Mouse (Mus musculus): Measurements from ENCODE around the gene Gm20481. TPM values are rescaled to one million over a fixed set of nuclear protein-coding genes. Genes with fewer than 3 reads are reported as not detected.
"Not testable (repeated sequence)": the region's sequence is repeated elsewhere in the genome, so short reads cannot be mapped to it uniquely, and the experiment has no call there.

Gm20481 gene
- polyA plus RNA-seq, 1 experiment from 2014 or later = not detected

DNA sequence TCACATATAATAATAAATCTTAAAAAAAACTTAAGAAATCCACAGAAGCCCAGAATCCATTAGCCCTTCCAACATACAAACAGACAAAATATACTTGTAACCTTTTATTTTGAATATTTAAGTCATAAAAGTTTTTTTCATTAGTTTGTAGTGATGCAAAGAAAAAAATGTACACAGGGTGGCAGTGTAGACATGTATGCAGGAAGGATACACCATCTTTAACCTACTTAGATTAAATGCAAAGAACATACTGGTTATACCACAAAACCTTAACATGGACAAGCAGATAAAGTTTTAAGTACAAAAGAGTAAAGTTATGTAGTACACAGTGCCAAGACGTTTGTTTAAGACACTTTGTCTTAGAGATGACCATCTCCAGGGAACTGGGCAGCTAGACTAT lies 13.4 kb upstream of the Gm20481 start:
- Histone ChIP-seq H3K9me3 (ENCODE audit: control insufficient read depth, low read length) (no peaks in the 10 kb centered on the region), H3K27me3 (ENCODE audit: control insufficient read depth, insufficient read depth, low read length) (no peaks in the 10 kb centered on the region), H3K4me3 (ENCODE audit: low read length) (no peak overlapping the region), H3K36me3 (ENCODE audit: control insufficient read depth, insufficient read depth, low read length) (peaks cover 2% of the 10 kb centered on the region), H3K4me1 (ENCODE audit: control insufficient read depth, insufficient read depth, low read length) (peaks cover 7% of the 10 kb centered on the region), H3K27ac (ENCODE audit: low read depth, low read length) (no peak overlapping the region), H3K4me2 (replicated peaks; ENCODE audit: low read depth, low read length) (no peak overlapping the region), H3K9ac (ENCODE audit: low read depth, low read length) (no peak overlapping the region)
- ATAC-seq (ENCODE audit: low FRiP score, low TSS enrichment) = no peak
- 38% methylated on average over 1 of the region's 1 CpGs for WGBS

DNA sequence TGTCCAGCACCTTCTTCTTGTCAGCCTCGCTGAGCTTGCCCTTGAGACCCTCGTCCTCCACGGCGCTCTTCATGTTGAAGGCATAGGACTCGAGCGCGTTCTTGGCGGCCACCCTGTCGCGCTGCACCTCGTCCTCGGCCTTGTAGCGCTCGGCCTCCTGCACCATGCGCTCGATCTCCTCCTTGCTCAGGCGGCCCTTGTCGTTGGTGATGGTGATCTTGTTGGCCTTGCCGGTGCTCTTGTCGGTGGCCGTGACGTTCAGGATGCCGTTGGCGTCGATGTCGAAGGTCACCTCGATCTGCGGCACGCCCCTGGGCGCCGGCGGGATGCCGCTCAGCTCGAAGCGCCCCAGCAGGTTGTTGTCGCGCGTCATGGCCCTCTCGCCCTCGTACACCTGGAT lies 12.4 kb upstream of the Gm20481 start:
- not testable (repeated sequence) for H3K27me3 ChIP-seq (ENCODE audit: control insufficient read depth, insufficient read depth, low read length); H3K9me3 ChIP-seq (ENCODE audit: control insufficient read depth, low read length); H3K4me3 ChIP-seq (ENCODE audit: low read length); H3K36me3 ChIP-seq (ENCODE audit: control insufficient read depth, insufficient read depth, low read length); H3K27ac ChIP-seq (ENCODE audit: low read depth, low read length); ATAC-seq (ENCODE audit: low FRiP score, low TSS enrichment); H3K4me1 ChIP-seq (ENCODE audit: control insufficient read depth, insufficient read depth, low read length); H3K4me2 ChIP-seq (replicated peaks; ENCODE audit: low read depth, low read length); H3K9ac ChIP-seq (ENCODE audit: low read depth, low read length)
- 17% methylated on average over 29 of the region's 40 CpGs for WGBS

DNA sequence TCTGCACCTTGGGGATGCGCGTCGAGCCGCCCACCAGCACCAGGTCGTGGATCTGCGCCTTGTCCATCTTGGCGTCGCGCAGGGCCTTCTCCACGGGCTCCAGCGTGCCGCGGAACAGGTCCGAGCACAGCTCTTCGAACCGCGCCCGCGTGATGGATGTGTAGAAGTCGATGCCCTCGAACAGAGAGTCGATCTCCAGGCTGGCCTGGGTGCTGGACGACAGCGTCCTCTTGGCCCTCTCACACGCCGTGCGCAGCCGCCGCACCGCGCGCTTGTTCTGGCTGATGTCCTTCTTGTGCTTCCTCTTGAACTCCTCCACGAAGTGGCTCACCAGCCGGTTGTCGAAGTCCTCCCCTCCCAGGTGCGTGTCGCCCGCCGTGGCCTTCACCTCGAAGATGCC lies 11.7 kb upstream of the Gm20481 start:
- H3K27me3 ChIP-seq (ENCODE audit: control insufficient read depth, insufficient read depth, low read length); H3K27ac ChIP-seq (ENCODE audit: low read depth, low read length); ATAC-seq (ENCODE audit: low FRiP score, low TSS enrichment); H3K9ac ChIP-seq (ENCODE audit: low read depth, low read length); H3K36me3 ChIP-seq (ENCODE audit: control insufficient read depth, insufficient read depth, low read length); H3K4me2 ChIP-seq (replicated peaks; ENCODE audit: low read depth, low read length); H3K4me1 ChIP-seq (ENCODE audit: control insufficient read depth, insufficient read depth, low read length); H3K9me3 ChIP-seq (ENCODE audit: control insufficient read depth, low read length); H3K4me3 ChIP-seq (ENCODE audit: low read length): not testable (repeated sequence)
- WGBS = 36% methylated on average over 23 of the region's 40 CpGs

DNA sequence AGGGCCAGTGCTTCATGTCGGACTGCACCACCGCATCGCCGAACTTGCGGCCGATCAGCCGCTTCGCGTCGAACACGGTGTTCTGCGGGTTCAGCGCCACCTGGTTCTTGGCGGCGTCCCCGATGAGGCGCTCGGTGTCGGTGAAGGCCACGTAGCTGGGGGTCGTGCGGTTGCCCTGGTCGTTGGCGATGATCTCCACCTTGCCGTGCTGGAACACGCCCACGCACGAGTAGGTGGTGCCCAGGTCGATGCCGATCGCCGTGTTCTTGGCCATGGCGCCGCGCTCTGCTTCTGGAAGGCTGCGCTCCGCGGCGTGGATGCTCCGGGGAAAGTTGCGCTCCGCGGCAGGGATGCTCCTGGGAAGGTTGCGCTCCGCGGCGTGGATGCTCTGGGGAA lies 11.0 kb upstream of the Gm20481 start:
- 3% methylated on average over 19 of the region's 47 CpGs for WGBS

DNA sequence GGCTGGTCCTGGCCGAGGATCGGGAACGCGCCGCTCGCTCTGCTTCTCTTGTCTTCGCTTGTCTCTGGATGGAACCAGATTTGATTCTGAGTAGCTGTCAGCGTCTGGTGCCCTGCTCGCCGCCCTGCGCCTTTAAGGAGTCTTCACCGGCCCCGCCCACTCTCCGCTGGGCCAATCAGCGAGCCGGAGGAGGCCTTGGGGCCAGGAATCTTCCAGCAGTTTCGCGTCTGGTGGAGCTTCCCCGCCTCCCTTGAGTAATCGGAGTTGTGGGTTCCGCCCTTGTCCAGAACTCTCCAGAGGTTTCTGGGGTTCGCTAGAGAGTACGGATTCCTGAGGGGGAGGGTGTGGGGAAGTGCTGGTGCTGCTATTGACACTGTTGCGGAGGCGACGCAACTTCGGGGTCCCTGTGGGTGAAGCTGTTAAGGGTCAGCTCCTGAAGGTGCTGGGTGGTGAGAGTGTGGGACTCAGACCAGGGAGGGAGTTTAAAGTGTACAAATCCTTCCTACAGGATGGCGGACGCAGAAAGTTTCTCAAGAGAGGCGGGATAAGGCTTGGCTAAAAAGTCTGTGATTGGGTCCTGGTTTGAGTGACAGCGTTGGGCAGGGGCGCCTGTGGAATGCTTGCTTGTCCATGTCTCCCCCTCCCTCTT lies 10.5 kb upstream of the Gm20481 start, which contains the start of gene Hspa1b:
Hspa1b (minus strand) TSS at position 109 of the 649 bp plus-strand sequence.
- H3K9me3 ChIP-seq (ENCODE audit: control insufficient read depth, low read length); H3K36me3 ChIP-seq (ENCODE audit: control insufficient read depth, insufficient read depth, low read length); H3K4me1 ChIP-seq (ENCODE audit: control insufficient read depth, insufficient read depth, low read length); H3K27me3 ChIP-seq (ENCODE audit: control insufficient read depth, insufficient read depth, low read length): not testable (repeated sequence)
- under 1% methylated on average over 27 of the region's 32 CpGs for WGBS
- ATAC-seq (ENCODE audit: low FRiP score, low TSS enrichment) = peak; percentile 90
- peak within 1 kb of the TSS; percentile 96 for H3K27ac ChIP-seq (ENCODE audit: low read depth, low read length)
- peak within 1 kb of the TSS; percentile 57; the same call in 1 of the 2 replicates for H3K9ac ChIP-seq (ENCODE audit: low read depth, low read length)
- H3K4me2 ChIP-seq (replicated peaks; ENCODE audit: low read depth, low read length) = peak within 1 kb of the TSS; percentile 50
- H3K4me3 ChIP-seq (ENCODE audit: low read length) = peak within 1 kb of the TSS; percentile 47

More for the DNA sequence above, 11.0 kb upstream of the Gm20481 start:
- H3K9ac ChIP-seq (ENCODE audit: low read depth, low read length); H3K27me3 ChIP-seq (ENCODE audit: control insufficient read depth, insufficient read depth, low read length); H3K27ac ChIP-seq (ENCODE audit: low read depth, low read length); H3K9me3 ChIP-seq (ENCODE audit: control insufficient read depth, low read length); H3K36me3 ChIP-seq (ENCODE audit: control insufficient read depth, insufficient read depth, low read length); H3K4me1 ChIP-seq (ENCODE audit: control insufficient read depth, insufficient read depth, low read length): not testable (repeated sequence)
- peak overlapping the region; percentile 46 for H3K4me2 ChIP-seq (replicated peaks; ENCODE audit: low read depth, low read length)
- peak overlapping the region; percentile 47 for H3K4me3 ChIP-seq (ENCODE audit: low read length)
- peak; percentile 26; the same call in 1 of the 2 replicates for ATAC-seq (ENCODE audit: low FRiP score, low TSS enrichment)

DNA sequence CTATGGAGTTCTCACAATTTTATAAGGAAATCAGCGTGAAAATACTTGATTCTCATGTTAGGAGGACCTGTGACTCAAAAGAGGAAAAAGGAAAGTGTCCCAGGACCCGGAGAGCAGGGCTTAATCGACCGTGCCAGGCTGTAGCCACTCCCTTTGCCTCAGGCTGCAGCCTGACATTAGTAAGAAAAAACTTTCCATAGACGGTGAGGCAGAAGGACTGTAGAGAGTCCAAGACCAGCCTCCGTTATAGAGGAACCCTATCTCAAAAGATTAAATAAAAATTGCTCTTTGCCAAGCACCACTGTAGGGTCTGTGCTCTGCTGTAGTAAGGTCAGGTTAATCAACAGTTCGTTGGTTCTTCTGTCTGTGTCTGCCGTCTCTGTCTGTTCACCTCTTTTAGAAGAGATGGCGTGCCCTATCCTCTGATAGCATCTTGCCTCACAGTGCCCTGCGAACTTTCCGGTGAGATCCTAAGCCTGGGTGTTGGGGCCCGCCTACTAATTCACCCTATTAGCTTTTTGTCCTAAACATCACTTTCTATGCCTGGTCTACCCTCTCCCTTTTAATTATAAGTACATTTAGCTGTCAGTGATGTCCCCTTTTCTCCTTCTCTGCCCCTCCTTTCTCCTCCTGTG lies 9.7 kb upstream of the Gm20481 start:
- no peaks in the 10 kb centered on the region for H3K9me3 ChIP-seq (ENCODE audit: control insufficient read depth, low read length)
- peak overlapping the region; percentile 57; the same call in 1 of the 2 replicates for H3K9ac ChIP-seq (ENCODE audit: low read depth, low read length)
- H3K4me3 ChIP-seq (ENCODE audit: low read length) = peak overlapping the region; percentile 47
- peak overlapping the region; percentile 50 for H3K4me2 ChIP-seq (replicated peaks; ENCODE audit: low read depth, low read length)
- peaks cover 11% of the 10 kb centered on the region for H3K4me1 ChIP-seq (ENCODE audit: control insufficient read depth, insufficient read depth, low read length)
- no peaks in the 10 kb centered on the region for H3K36me3 ChIP-seq (ENCODE audit: control insufficient read depth, insufficient read depth, low read length)
- 7% methylated on average over 12 of the region's 12 CpGs for whole genome bisulfite sequencing
- no peaks in the 10 kb centered on the region for H3K27me3 ChIP-seq (ENCODE audit: control insufficient read depth, insufficient read depth, low read length)
- H3K27ac ChIP-seq (ENCODE audit: low read depth, low read length) = peak overlapping the region; percentile 96
- peak; percentile 6 for ATAC-seq (ENCODE audit: low FRiP score, low TSS enrichment)

DNA sequence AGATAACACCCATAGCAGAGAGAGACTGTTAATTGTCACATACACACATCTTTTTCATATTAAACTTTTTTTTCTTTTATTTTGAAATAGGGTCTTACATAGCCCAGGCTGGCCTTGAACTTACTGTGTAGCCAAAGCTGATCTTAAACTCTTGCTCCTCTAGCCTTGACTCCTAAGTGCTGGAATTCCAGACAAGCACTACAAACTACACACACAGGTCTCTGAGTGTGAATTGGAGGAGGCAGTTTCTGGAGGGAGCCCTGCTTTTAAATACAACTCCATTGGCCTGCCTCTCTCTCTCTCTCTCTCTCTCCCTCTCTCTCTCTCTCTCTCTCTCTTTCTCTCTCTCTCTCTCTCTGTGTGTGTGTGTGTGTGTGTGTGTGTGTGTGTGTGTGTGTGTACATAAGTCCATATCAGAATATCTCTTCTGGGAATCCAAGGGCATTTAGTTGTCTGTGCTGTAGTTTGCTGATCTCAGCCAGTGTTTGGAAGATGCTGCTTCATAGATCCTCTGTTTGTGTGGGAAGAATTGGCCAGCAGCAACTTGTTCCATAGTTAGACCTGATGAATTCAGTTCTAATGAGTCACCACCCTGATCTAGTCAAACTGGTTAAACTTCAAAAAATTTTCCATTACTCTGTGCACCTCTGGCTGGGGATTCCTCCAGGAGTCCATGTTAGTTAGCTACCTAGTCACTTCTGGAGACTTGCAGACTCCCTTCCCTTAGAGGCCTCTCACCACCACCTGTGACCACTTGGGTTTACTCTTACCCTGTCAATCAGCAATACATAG lies 8.8 kb upstream of the Gm20481 start:
- H3K27ac ChIP-seq (ENCODE audit: low read depth, low read length) = peak overlapping the region; percentile 24; the same call in 1 of the 2 replicates

DNA sequence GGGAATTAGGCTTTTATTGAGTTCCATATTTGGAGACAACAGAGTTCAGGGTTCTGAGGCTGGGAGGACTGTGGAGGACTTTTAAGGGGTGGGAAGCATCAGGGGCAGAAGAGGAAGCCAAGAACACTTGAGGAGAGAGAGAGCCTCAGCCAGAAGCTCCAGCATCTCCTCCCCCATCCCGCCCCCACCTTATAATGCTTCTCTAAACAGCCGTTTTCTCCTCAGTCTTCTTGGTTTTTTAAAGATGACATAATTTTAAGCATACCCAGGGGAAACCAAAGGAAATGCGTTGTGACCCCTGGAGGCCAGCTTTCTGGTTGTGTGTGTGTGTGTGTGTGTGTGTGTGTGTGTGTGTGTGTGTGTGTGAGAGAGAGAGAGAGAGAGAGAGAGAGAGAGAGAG lies 7.6 kb upstream of the Gm20481 start:
- Histone ChIP-seq H3K4me1 (ENCODE audit: control insufficient read depth, insufficient read depth, low read length) (peaks cover 11% of the 10 kb centered on the region), H3K9ac (ENCODE audit: low read depth, low read length) (no peak overlapping the region), H3K4me2 (replicated peaks; ENCODE audit: low read depth, low read length) (no peak overlapping the region), H3K9me3 (ENCODE audit: control insufficient read depth, low read length) (no peaks in the 10 kb centered on the region), H3K27me3 (ENCODE audit: control insufficient read depth, insufficient read depth, low read length) (no peaks in the 10 kb centered on the region), H3K36me3 (ENCODE audit: control insufficient read depth, insufficient read depth, low read length) (no peaks in the 10 kb centered on the region), H3K27ac (ENCODE audit: low read depth, low read length) (peak overlapping the region; percentile 24; the same call in 1 of the 2 replicates), H3K4me3 (ENCODE audit: low read length) (no peak overlapping the region)
- 25% methylated on average over 3 of the region's 3 CpGs for WGBS
- ATAC-seq (ENCODE audit: low FRiP score, low TSS enrichment) = no peak

More for the DNA sequence above, 8.8 kb upstream of the Gm20481 start:
- Histone ChIP-seq H3K36me3 (ENCODE audit: control insufficient read depth, insufficient read depth, low read length) (no peaks in the 10 kb centered on the region), H3K9me3 (ENCODE audit: control insufficient read depth, low read length) (no peaks in the 10 kb centered on the region), H3K4me3 (ENCODE audit: low read length) (no peak overlapping the region), H3K9ac (ENCODE audit: low read depth, low read length) (no peak overlapping the region), H3K4me2 (replicated peaks; ENCODE audit: low read depth, low read length) (no peak overlapping the region), H3K4me1 (ENCODE audit: control insufficient read depth, insufficient read depth, low read length) (peaks cover 11% of the 10 kb centered on the region), H3K27me3 (ENCODE audit: control insufficient read depth, insufficient read depth, low read length) (no peaks in the 10 kb centered on the region)
- no peak for ATAC-seq (ENCODE audit: low FRiP score, low TSS enrichment)

DNA sequence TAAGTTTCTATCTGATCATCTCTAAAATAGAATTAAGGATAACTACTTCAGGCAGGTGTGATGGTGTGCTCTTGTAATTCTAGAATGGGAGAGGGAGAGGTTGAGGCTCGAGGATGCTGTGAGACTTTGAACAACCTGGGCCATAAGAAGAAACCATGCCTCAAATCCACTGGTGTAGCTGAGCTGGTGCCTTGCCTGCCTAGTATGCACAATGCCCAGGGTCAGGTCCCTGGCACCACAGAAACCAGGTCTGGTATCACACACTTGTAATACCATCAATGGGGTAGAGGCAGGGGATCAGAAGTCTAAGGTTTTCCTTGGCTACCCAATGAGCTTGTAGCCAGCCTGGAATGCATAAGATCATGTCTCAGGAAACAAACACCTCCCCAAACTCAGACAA lies 6.9 kb upstream of the Gm20481 start:
- H3K4me1 ChIP-seq (ENCODE audit: control insufficient read depth, insufficient read depth, low read length) = peaks cover 11% of the 10 kb centered on the region
- H3K9me3 ChIP-seq (ENCODE audit: control insufficient read depth, low read length) = no peaks in the 10 kb centered on the region
- H3K4me2 ChIP-seq (replicated peaks; ENCODE audit: low read depth, low read length) = no peak overlapping the region
- H3K4me3 ChIP-seq (ENCODE audit: low read length) = no peak overlapping the region
- H3K27ac ChIP-seq (ENCODE audit: low read depth, low read length) = no peak overlapping the region
- H3K27me3 ChIP-seq (ENCODE audit: control insufficient read depth, insufficient read depth, low read length) = peaks cover 4% of the 10 kb centered on the region; the same call in 1 of the 2 replicates
- H3K9ac ChIP-seq (ENCODE audit: low read depth, low read length) = no peak overlapping the region
- no peaks in the 10 kb centered on the region for H3K36me3 ChIP-seq (ENCODE audit: control insufficient read depth, insufficient read depth, low read length)
- 57% methylated on average over 1 of the region's 1 CpGs for WGBS
- ATAC-seq (ENCODE audit: low FRiP score, low TSS enrichment) = no peak

All from kidney, embryonic 14.5 days (tissue).